Mouse (Mus musculus): ENCODE data around the gene Ophn1. TPM values are rescaled to one million over a fixed set of nuclear protein-coding genes. Genes with fewer than 3 reads are reported as not detected.

Gene Ophn1
- polyA plus RNA-seq, 1 experiment from 2014 or later, result 10.2 TPM

DNA sequence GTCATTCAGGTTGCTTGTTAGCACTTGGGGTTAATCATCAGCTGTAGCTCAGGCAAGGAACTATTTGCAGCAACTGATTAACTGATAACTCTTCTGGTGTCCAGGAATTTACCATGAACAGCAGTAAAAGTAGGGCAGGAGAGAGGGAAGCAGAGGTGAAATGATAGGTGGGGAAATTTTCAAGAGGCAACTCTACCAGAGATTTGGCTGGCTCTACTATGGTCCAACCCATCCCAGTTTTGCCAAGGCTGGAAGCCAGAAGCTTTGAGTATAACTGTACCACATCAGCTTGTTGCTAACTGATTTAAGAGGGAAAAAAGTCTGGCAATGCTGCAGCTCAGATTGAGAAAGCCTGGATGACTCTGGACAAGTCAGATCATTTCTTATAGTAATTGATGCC, 316.6 kb downstream of the Ophn1 start:
- no peak for ATAC-seq
- Histone ChIP-seq H3K27ac (no peak overlapping the region), H3K4me1 (replicated peaks) (no peaks in the 10 kb centered on the region)

GRCm38 (mm10) chrX:98546458-98546857, 344.4 kb downstream of the Ophn1 start:
- ATAC-seq, result no peak
- H3K9me3 ChIP-seq, result no peaks in the 10 kb centered on the region
- no peak overlapping the region for H3K4me3 ChIP-seq (replicated peaks)
- 90% methylated on average over 1 of the region's 1 CpGs for WGBS
- H3K4me2 ChIP-seq (replicated peaks), result no peak overlapping the region
- H3K9ac ChIP-seq, result no peak overlapping the region
- H3K27me3 ChIP-seq (replicated peaks), result no peaks in the 10 kb centered on the region
- H3K27ac ChIP-seq, result no peak overlapping the region
- no peaks in the 10 kb centered on the region for H3K4me1 ChIP-seq (replicated peaks)
- no peaks in the 10 kb centered on the region for H3K36me3 ChIP-seq

More for the DNA sequence above, 316.6 kb downstream of the Ophn1 start:
- Histone ChIP-seq H3K36me3 (no peaks in the 10 kb centered on the region), H3K9ac (no peak overlapping the region), H3K4me2 (replicated peaks) (no peak overlapping the region), H3K4me3 (replicated peaks) (no peak overlapping the region), H3K27me3 (replicated peaks) (no peaks in the 10 kb centered on the region), H3K9me3 (no peaks in the 10 kb centered on the region)

- H3K9me3 ChIP-seq, result no peaks in the 10 kb centered on the region
- no peaks in the 10 kb centered on the region for H3K36me3 ChIP-seq
- H3K4me2 ChIP-seq (replicated peaks), result no peak overlapping the region
- H3K27ac ChIP-seq, result no peak overlapping the region
- 70% methylated on average over 2 of the region's 2 CpGs for WGBS
- no peaks in the 10 kb centered on the region for H3K4me1 ChIP-seq (replicated peaks)
- no peak for ATAC-seq
- no peaks in the 10 kb centered on the region for H3K27me3 ChIP-seq (replicated peaks)
- H3K4me3 ChIP-seq (replicated peaks), result no peak overlapping the region
- H3K9ac ChIP-seq, result no peak overlapping the region
Measured at GRCm38 (mm10) chrX:98515329-98515728, 375.5 kb downstream of the Ophn1 start.

GRCm38 (mm10) chrX:98514359-98514904, 376.4 kb downstream of the Ophn1 start:
- WGBS, result 69% methylated on average over 3 of the region's 3 CpGs
- no peak for ATAC-seq
- Histone ChIP-seq H3K27ac (no peak overlapping the region), H3K9me3 (no peaks in the 10 kb centered on the region), H3K4me3 (replicated peaks) (no peak overlapping the region), H3K36me3 (no peaks in the 10 kb centered on the region), H3K4me1 (replicated peaks) (no peaks in the 10 kb centered on the region), H3K27me3 (replicated peaks) (no peaks in the 10 kb centered on the region), H3K4me2 (replicated peaks) (no peak overlapping the region), H3K9ac (no peak overlapping the region)

Other genes starting within 250 kb of the Ophn1 start
- 25.4 and 25.8 TPM in 2 replicates for gene Yipf6, start 45.3 kb upstream of the Ophn1 start, polyA plus RNA-seq (2015; fragmentation: Nextera tagmentation; extraction: Ambion mirVana)
- 7.3 and 7.5 TPM in 2 replicates for gene Stard8, start 112.2 kb upstream of the Ophn1 start, polyA plus RNA-seq (2015; fragmentation: Nextera tagmentation; extraction: Ambion mirVana)
- 30.8 and 31.4 TPM in 2 replicates for gene Efnb1, start 245.1 kb upstream of the Ophn1 start, polyA plus RNA-seq (2015; fragmentation: Nextera tagmentation; extraction: Ambion mirVana)